Mouse (Mus musculus) limb, embryonic 14.5 days (tissue): ENCODE measurements around the gene Gjc2. TPM values are rescaled to one million over a fixed set of nuclear protein-coding genes. Genes with fewer than 3 reads are reported as not detected.

Experiments used
- ATAC-seq: fragments of 200-750 bp; cut with Nextera tagmentation; 2 replicates; pipeline ENCODE4 v1.8.0; 2017; ENCODE audit warnings: low read depth, moderate number of reproducible peaks, moderate TSS enrichment; ENCODE audit not compliant: low FRiP score
- DNase-seq: peaks from one replicate; pipeline ENCODE4 v3.0.0-alpha.2; 2015; ENCODE audit warnings: low spot score
- H3K27ac ChIP-seq: fragments of 300-500 bp; sonication (generic); replicated peaks from 2 replicates; pipeline ENCODE4 v1.5.1; 2014; ENCODE audit warnings: low read depth, mild to moderate bottlenecking, low read length, moderate library complexity, mixed read lengths
- H3K27me3 ChIP-seq: fragments of 300-500 bp; sonication (generic); 2 replicates; pipeline ENCODE4 v1.6.1; 2014; ENCODE audit warnings: low read length, mixed read lengths; ENCODE audit not compliant: control insufficient read depth, insufficient read depth
- H3K36me3 ChIP-seq: fragments of 300-500 bp; sonication (generic); 2 replicates; pipeline ENCODE4 v1.6.1; 2014; ENCODE audit warnings: mild to moderate bottlenecking, low read length, moderate library complexity, mixed read lengths; ENCODE audit not compliant: control insufficient read depth, insufficient read depth
- H3K4me1 ChIP-seq: fragments of 300-500 bp; sonication (generic); 2 replicates; pipeline ENCODE4 v1.6.1; 2014; ENCODE audit warnings: antibody characterized with exemption, low read length, mixed read lengths; ENCODE audit not compliant: control insufficient read depth, insufficient read depth
- H3K4me2 ChIP-seq: fragments of 300-500 bp; sonication (generic); replicated peaks from 2 replicates; pipeline ENCODE4 v1.6.1; 2014; ENCODE audit warnings: low read depth, mild to moderate bottlenecking, low read length, moderate library complexity; ENCODE audit not compliant: severe bottlenecking
- H3K4me3 ChIP-seq: fragments of 300-500 bp; sonication (generic); replicated peaks from 2 replicates; pipeline ENCODE4 v1.5.1; 2014; ENCODE audit warnings: low read length
- H3K9ac ChIP-seq: fragments of 300-500 bp; sonication (generic); 2 replicates; pipeline ENCODE4 v1.6.1; 2014; ENCODE audit warnings: mild to moderate bottlenecking, low read depth, low read length, moderate library complexity; ENCODE audit not compliant: severe bottlenecking
- H3K9me3 ChIP-seq: fragments of 300-500 bp; sonication (generic); 2 replicates; pipeline ENCODE4 v1.6.1; 2016; ENCODE audit warnings: low read length; ENCODE audit not compliant: control insufficient read depth
- POLR2A ChIP-seq: fragments of 200-500 bp; IDR thresholded peaks from 2 replicates; pipeline ENCODE4 v1.8.0; 2012; ENCODE audit warnings: inconsistent platforms, mild to moderate bottlenecking, moderate library complexity, borderline replicate concordance; ENCODE audit not compliant: insufficient read depth, insufficient read length; ENCODE audit errors: extremely low read depth
- WGBS: fragments of 180-500 bp; shearing (Covaris S2); extraction: QIAGEN DNeasy Blood & Tissue Kit; methylation state at CpG from one replicate; pipeline ENCODE4 v1.1.7; 2014; 5-methylcytosine and 5-hydroxymethylcytosine counted together
- polyA plus RNA-seq, 2 experiments: library from polyadenylated mRNA; depleted of rRNA in 1 of 2; stranded (reverse) in 1 of 2; unstranded in 1 of 2; fragments of >200 nt; fragmentation: Nextera tagmentation in 1 of 2; extraction: Ambion mirVana in 1 of 2; gene quantifications; 2 replicates each; pipeline versions ENCODE4 v1.2.1 to v1.2.3; 2012 to 2014

Gene Gjc2
- polyA plus RNA-seq, 2 experiments: 0.36 to 0.78 TPM

- Histone ChIP-seq H3K9me3 (no peaks in the 10 kb centered on the region), H3K36me3 (no peaks in the 10 kb centered on the region), H3K4me2 (peak overlapping the region; percentile 35), H3K4me1 (no peaks in the 10 kb centered on the region), H3K27ac (no peak overlapping the region), H3K4me3 (peak overlapping the region; percentile 16), H3K27me3 (peaks cover 57% of the 10 kb centered on the region), H3K9ac (no peak overlapping the region)
- TF ChIP-seq POLR2A: no peak
- ATAC-seq (no peak), DNase-seq (no peak)
- WGBS: 7% methylated on average over 50 of the region's 55 CpGs
Measured at GRCm38 (mm10) chr11:59135051-59135820, 47.8 kb downstream of the Gjc2 start.

GRCm38 (mm10) chr11:59134373-59134997 lies 48.5 kb downstream of the Gjc2 start:
- Histone ChIP-seq H3K4me2 (0 out of 2 replicates have a peak overlapping the region, but pooled peaks have one; percentile 15), H3K9ac (no peak overlapping the region), H3K9me3 (no peaks in the 10 kb centered on the region), H3K27me3 (peaks cover 57% of the 10 kb centered on the region), H3K36me3 (no peaks in the 10 kb centered on the region), H3K27ac (no peak overlapping the region), H3K4me3 (no peak overlapping the region), H3K4me1 (no peaks in the 10 kb centered on the region)
- no peak for DNase-seq
- TF ChIP-seq POLR2A: no peak
- 5% methylated on average over 33 of the region's 35 CpGs for WGBS
- no peak for ATAC-seq

GRCm38 (mm10) chr11:59132065-59132464 lies 50.9 kb downstream of the Gjc2 start:
- ATAC-seq (no peak), DNase-seq (no peak)
- WGBS: 63% methylated on average over 2 of the region's 3 CpGs
- H3K36me3 ChIP-seq: no peaks in the 10 kb centered on the region
- no peak for TF ChIP-seq POLR2A
- no peak overlapping the region for H3K4me3 ChIP-seq
- H3K9me3 ChIP-seq: no peaks in the 10 kb centered on the region
- no peak overlapping the region for H3K27ac ChIP-seq
- H3K4me2 ChIP-seq: no peak overlapping the region
- no peak overlapping the region for H3K9ac ChIP-seq
- H3K4me1 ChIP-seq: no peaks in the 10 kb centered on the region
- peaks cover 48% of the 10 kb centered on the region for H3K27me3 ChIP-seq

- Histone ChIP-seq H3K4me2 (no peak overlapping the region), H3K4me1 (no peaks in the 10 kb centered on the region), H3K27ac (no peak overlapping the region), H3K27me3 (peaks cover 42% of the 10 kb centered on the region), H3K9me3 (no peaks in the 10 kb centered on the region), H3K9ac (no peak overlapping the region), H3K4me3 (no peak overlapping the region), H3K36me3 (no peaks in the 10 kb centered on the region)
- no peak for TF ChIP-seq POLR2A
- WGBS: 64% methylated on average over 18 of the region's 18 CpGs
- DNase-seq: no peak
- no peak for ATAC-seq
Measured at GRCm38 (mm10) chr11:59131348-59131919, 51.6 kb downstream of the Gjc2 start.

- H3K9me3 ChIP-seq: no peaks in the 10 kb centered on the region
- H3K9ac ChIP-seq: no peak overlapping the region
- 78% methylated on average over 9 of the region's 9 CpGs for WGBS
- no peak overlapping the region for H3K4me2 ChIP-seq
- DNase-seq (no peak), ATAC-seq (no peak)
- no peak overlapping the region for H3K4me3 ChIP-seq
- no peak for TF ChIP-seq POLR2A
- H3K27me3 ChIP-seq: peaks cover 35% of the 10 kb centered on the region
- no peaks in the 10 kb centered on the region for H3K36me3 ChIP-seq
- H3K4me1 ChIP-seq: no peaks in the 10 kb centered on the region
- no peak overlapping the region for H3K27ac ChIP-seq
Measured at GRCm38 (mm10) chr11:59130782-59131181, 52.2 kb downstream of the Gjc2 start.

Other genes starting within 250 kb of the Gjc2 start
- gene Rnf187, start 244.3 kb downstream of the Gjc2 start, polyA plus RNA-seq (2012; rRNA removed): 248 and 327 TPM in 2 replicates
- 284 and 312 TPM in 2 replicates for gene Rnf187, start 244.3 kb downstream of the Gjc2 start, polyA plus RNA-seq (2014; fragmentation: Nextera tagmentation; extraction: Ambion mirVana)
- 81.5 and 90.3 TPM in 2 replicates for gene Hist3h2ba, start 234.3 kb downstream of the Gjc2 start, polyA plus RNA-seq (2012; rRNA removed)
- 14.6 and 19.3 TPM in 2 replicates for gene Hist3h2ba, start 234.3 kb downstream of the Gjc2 start, polyA plus RNA-seq (2014; fragmentation: Nextera tagmentation; extraction: Ambion mirVana)
- 28.2 and 33.2 TPM in 2 replicates for gene Hist3h2a, start 228.5 kb downstream of the Gjc2 start, polyA plus RNA-seq (2012; rRNA removed)
- gene Hist3h2a, start 228.5 kb downstream of the Gjc2 start, polyA plus RNA-seq (2014; fragmentation: Nextera tagmentation; extraction: Ambion mirVana): 25.4 and 26.0 TPM in 2 replicates
- gene Trim17, start 228.5 kb downstream of the Gjc2 start, polyA plus RNA-seq (2012; rRNA removed): 0.87 and 1.3 TPM in 2 replicates
- 1.2 and 1.3 TPM in 2 replicates for gene Trim17, start 228.5 kb downstream of the Gjc2 start, polyA plus RNA-seq (2014; fragmentation: Nextera tagmentation; extraction: Ambion mirVana)
- 29.7 and 34.2 TPM in 2 replicates for gene Trim11, start 205.1 kb downstream of the Gjc2 start, polyA plus RNA-seq (2012; rRNA removed)
- gene Trim11, start 205.1 kb downstream of the Gjc2 start, polyA plus RNA-seq (2014; fragmentation: Nextera tagmentation; extraction: Ambion mirVana): 21.4 and 21.5 TPM in 2 replicates
- gene Obscn, start 46.8 kb downstream of the Gjc2 start, polyA plus RNA-seq (2012; rRNA removed): 11.0 and 11.5 TPM in 2 replicates
- gene Obscn, start 46.8 kb downstream of the Gjc2 start, polyA plus RNA-seq (2014; fragmentation: Nextera tagmentation; extraction: Ambion mirVana): 3.2 and 5.4 TPM in 2 replicates
- 4.0 TPM in 2 replicates for gene Iba57, start 19.5 kb downstream of the Gjc2 start, polyA plus RNA-seq (2012; rRNA removed)
- 1.8 and 2.4 TPM in 2 replicates for gene Iba57, start 19.5 kb downstream of the Gjc2 start, polyA plus RNA-seq (2014; fragmentation: Nextera tagmentation; extraction: Ambion mirVana)
- 101 and 102 TPM in 2 replicates for gene Guk1, start 9.0 kb upstream of the Gjc2 start, polyA plus RNA-seq (2012; rRNA removed)
- 126 and 129 TPM in 2 replicates for gene Guk1, start 9.0 kb upstream of the Gjc2 start, polyA plus RNA-seq (2014; fragmentation: Nextera tagmentation; extraction: Ambion mirVana)
- 38.8 and 51.1 TPM in 2 replicates for gene Mrpl55, start 19.3 kb upstream of the Gjc2 start, polyA plus RNA-seq (2012; rRNA removed)
- 81.0 and 85.2 TPM in 2 replicates for gene Mrpl55, start 19.3 kb upstream of the Gjc2 start, polyA plus RNA-seq (2014; fragmentation: Nextera tagmentation; extraction: Ambion mirVana)
- gene 2310033P09Rik, start 25.1 kb upstream of the Gjc2 start, polyA plus RNA-seq (2012; rRNA removed): 32.4 and 37.5 TPM in 2 replicates
- 28.9 and 30.0 TPM in 2 replicates for gene 2310033P09Rik, start 25.1 kb upstream of the Gjc2 start, polyA plus RNA-seq (2014; fragmentation: Nextera tagmentation; extraction: Ambion mirVana)
- gene Arf1, start 45.1 kb upstream of the Gjc2 start, polyA plus RNA-seq (2012; rRNA removed): 690 and 777 TPM in 2 replicates
- gene Arf1, start 45.1 kb upstream of the Gjc2 start, polyA plus RNA-seq (2014; fragmentation: Nextera tagmentation; extraction: Ambion mirVana): 698 and 725 TPM in 2 replicates
- 1.2 TPM in 2 replicates for gene Wnt3a, start 107.5 kb upstream of the Gjc2 start, polyA plus RNA-seq (2012; rRNA removed)
- gene Wnt3a, start 107.5 kb upstream of the Gjc2 start, polyA plus RNA-seq (2014; fragmentation: Nextera tagmentation; extraction: Ambion mirVana): 1.3 and 1.7 TPM in 2 replicates
- 11.8 and 15.0 TPM in 2 replicates for gene Wnt9a, start 123.7 kb upstream of the Gjc2 start, polyA plus RNA-seq (2012; rRNA removed)
- gene Wnt9a, start 123.7 kb upstream of the Gjc2 start, polyA plus RNA-seq (2014; fragmentation: Nextera tagmentation; extraction: Ambion mirVana): 6.2 and 6.8 TPM in 2 replicates
- gene Prss38, start 192.4 kb upstream of the Gjc2 start, polyA plus RNA-seq (2012; rRNA removed): 0.13 and 0.33 TPM in 2 replicates
- gene Prss38, start 192.4 kb upstream of the Gjc2 start, polyA plus RNA-seq (2014; fragmentation: Nextera tagmentation; extraction: Ambion mirVana): not detected in 2 replicates